Mouse (Mus musculus): ENCODE data around the gene Exoc8. TPM values are rescaled to one million over a fixed set of nuclear protein-coding genes. Genes with fewer than 3 reads are reported as not detected.

Exoc8 gene
- polyA plus RNA-seq, 1 experiment from 2014 or later, result 7.0 TPM

DNA sequence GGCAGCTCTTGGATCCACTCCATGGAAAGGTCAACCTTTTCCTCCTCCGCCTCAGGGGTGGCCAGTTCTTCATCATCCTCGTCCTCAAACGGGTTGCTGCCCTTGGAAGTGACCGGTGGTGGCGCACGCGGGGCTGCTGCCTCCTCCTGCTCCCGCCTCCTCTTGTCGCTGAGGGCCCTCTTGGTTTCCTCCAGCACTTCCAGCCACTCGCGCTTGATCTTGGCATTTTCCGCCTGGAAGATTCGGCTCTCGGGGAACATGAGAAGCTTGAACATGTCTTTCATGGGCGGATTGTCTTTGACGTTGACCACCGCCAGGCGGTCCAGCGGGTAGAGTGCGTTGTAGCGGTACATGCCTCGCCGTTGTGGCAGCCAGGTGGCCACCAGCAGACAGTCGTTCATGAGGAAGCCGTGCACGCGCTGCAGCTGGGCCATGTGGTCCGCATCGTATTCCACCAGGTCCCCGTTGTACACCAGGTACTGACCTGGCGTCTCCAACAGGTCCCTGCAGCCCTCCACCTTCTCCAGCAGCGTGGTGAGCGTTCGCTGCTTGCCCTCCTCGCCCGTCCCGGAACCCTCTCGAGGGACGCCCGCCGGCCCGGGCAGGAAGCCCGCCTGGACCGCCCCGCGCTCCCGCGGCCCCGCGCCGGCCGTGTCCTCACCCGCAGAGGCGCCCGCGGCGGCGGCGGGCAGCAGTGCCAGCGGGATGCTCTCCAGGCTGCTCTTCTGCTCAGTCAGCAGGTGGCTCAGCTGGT, 696 bp downstream of the Exoc8 start:
- peak overlapping the region; percentile 74 for H3K4me2 ChIP-seq (ENCODE audit: low read depth, severe bottlenecking)
- peaks cover 7% of the 10 kb centered on the region; the same call in 1 of the 2 replicates for H3K36me3 ChIP-seq (ENCODE audit: control insufficient read depth, insufficient read depth, low read length)
- ATAC-seq (ENCODE audit: insufficient number of reproducible peaks, low FRiP score, low TSS enrichment, low read depth) (peak; percentile 48), DNase-seq (ENCODE audit: low spot score) (peak; percentile 73)
- H3K27me3 ChIP-seq (ENCODE audit: control insufficient read depth, insufficient read depth, low read length), result no peaks in the 10 kb centered on the region
- no peaks in the 10 kb centered on the region for H3K9me3 ChIP-seq (ENCODE audit: control insufficient read depth, low read length)
- H3K9ac ChIP-seq (ENCODE audit: low read length), result peak overlapping the region; percentile 54
- H3K4me1 ChIP-seq (ENCODE audit: control insufficient read depth, insufficient read depth, low read length), result peaks cover 11% of the 10 kb centered on the region
- WGBS, result 1% methylated on average over 60 of the region's 60 CpGs
- peak overlapping the region; percentile 86 for H3K4me3 ChIP-seq (ENCODE audit: low read depth, low read length)
- no peak overlapping the region for H3K27ac ChIP-seq (replicated peaks; ENCODE audit: low read depth, low read length)

- no peak for ATAC-seq (ENCODE audit: insufficient number of reproducible peaks, low FRiP score, low TSS enrichment, low read depth)
- WGBS, result 86% methylated on average over 26 of the region's 26 CpGs
- Histone ChIP-seq H3K4me1 (ENCODE audit: control insufficient read depth, insufficient read depth, low read length) (peaks cover 11% of the 10 kb centered on the region), H3K4me2 (ENCODE audit: low read depth, severe bottlenecking) (peak overlapping the region; percentile 74), H3K27ac (replicated peaks; ENCODE audit: low read depth, low read length) (no peak overlapping the region), H3K36me3 (ENCODE audit: control insufficient read depth, insufficient read depth, low read length) (peaks cover 6% of the 10 kb centered on the region; the same call in 1 of the 2 replicates), H3K9ac (ENCODE audit: low read length) (no peak overlapping the region; the same call in 1 of the 2 replicates), H3K9me3 (ENCODE audit: control insufficient read depth, low read length) (no peaks in the 10 kb centered on the region), H3K4me3 (ENCODE audit: low read depth, low read length) (peak overlapping the region; percentile 86), H3K27me3 (ENCODE audit: control insufficient read depth, insufficient read depth, low read length) (no peaks in the 10 kb centered on the region)
- DNase-seq (ENCODE audit: low spot score), result no peak
These were observed 1.4 kb downstream of the Exoc8 start for GRCm38 (mm10) chr8:124896010-124896631.

- WGBS, result 27% methylated on average over 3 of the region's 3 CpGs
- H3K4me3 ChIP-seq (ENCODE audit: low read depth, low read length), result no peak overlapping the region
- no peak overlapping the region for H3K9ac ChIP-seq (ENCODE audit: low read length)
- no peak for ATAC-seq (ENCODE audit: insufficient number of reproducible peaks, low FRiP score, low TSS enrichment, low read depth)
- DNase-seq (ENCODE audit: low spot score), result peak; percentile 40
- H3K4me1 ChIP-seq (ENCODE audit: control insufficient read depth, insufficient read depth, low read length), result peaks cover 5% of the 10 kb centered on the region; the same call in 1 of the 2 replicates
- no peak overlapping the region for H3K4me2 ChIP-seq (ENCODE audit: low read depth, severe bottlenecking)
- H3K27ac ChIP-seq (replicated peaks; ENCODE audit: low read depth, low read length), result no peak overlapping the region
- H3K9me3 ChIP-seq (ENCODE audit: control insufficient read depth, low read length), result peaks cover 4% of the 10 kb centered on the region; the same call in 1 of the 2 replicates
- H3K27me3 ChIP-seq (ENCODE audit: control insufficient read depth, insufficient read depth, low read length), result no peaks in the 10 kb centered on the region
- H3K36me3 ChIP-seq (ENCODE audit: control insufficient read depth, insufficient read depth, low read length), result peaks cover 22% of the 10 kb centered on the region
These were observed 4.9 kb downstream of the Exoc8 start for GRCm38 (mm10) chr8:124892596-124892995.

GRCm38 (mm10) chr8:124888385-124888784, 9.1 kb downstream of the Exoc8 start:
- no peak overlapping the region for H3K9ac ChIP-seq (ENCODE audit: low read length)
- no peak overlapping the region for H3K4me2 ChIP-seq (ENCODE audit: low read depth, severe bottlenecking)
- 98% methylated on average over 5 of the region's 5 CpGs for WGBS
- H3K9me3 ChIP-seq (ENCODE audit: control insufficient read depth, low read length), result peaks cover 5% of the 10 kb centered on the region; the same call in 1 of the 2 replicates
- ATAC-seq (ENCODE audit: insufficient number of reproducible peaks, low FRiP score, low TSS enrichment, low read depth) (no peak), DNase-seq (ENCODE audit: low spot score) (no peak)
- H3K4me3 ChIP-seq (ENCODE audit: low read depth, low read length), result no peak overlapping the region
- H3K36me3 ChIP-seq (ENCODE audit: control insufficient read depth, insufficient read depth, low read length), result peaks cover 45% of the 10 kb centered on the region
- no peaks in the 10 kb centered on the region for H3K4me1 ChIP-seq (ENCODE audit: control insufficient read depth, insufficient read depth, low read length)
- no peak overlapping the region for H3K27ac ChIP-seq (replicated peaks; ENCODE audit: low read depth, low read length)
- H3K27me3 ChIP-seq (ENCODE audit: control insufficient read depth, insufficient read depth, low read length), result no peaks in the 10 kb centered on the region

- Histone ChIP-seq H3K9me3 (ENCODE audit: control insufficient read depth, low read length) (no peaks in the 10 kb centered on the region; the same call in 1 of the 2 replicates), H3K4me3 (ENCODE audit: low read depth, low read length) (no peak overlapping the region), H3K9ac (ENCODE audit: low read length) (no peak overlapping the region), H3K36me3 (ENCODE audit: control insufficient read depth, insufficient read depth, low read length) (peaks cover 48% of the 10 kb centered on the region), H3K4me2 (ENCODE audit: low read depth, severe bottlenecking) (no peak overlapping the region), H3K27me3 (ENCODE audit: control insufficient read depth, insufficient read depth, low read length) (no peaks in the 10 kb centered on the region), H3K4me1 (ENCODE audit: control insufficient read depth, insufficient read depth, low read length) (no peaks in the 10 kb centered on the region), H3K27ac (replicated peaks; ENCODE audit: low read depth, low read length) (no peak overlapping the region)
- 91% methylated on average over 10 of the region's 10 CpGs for WGBS
- ATAC-seq (ENCODE audit: insufficient number of reproducible peaks, low FRiP score, low TSS enrichment, low read depth) (no peak), DNase-seq (ENCODE audit: low spot score) (no peak)
These were observed 18.5 kb downstream of the Exoc8 start for GRCm38 (mm10) chr8:124878946-124879526.

DNA sequence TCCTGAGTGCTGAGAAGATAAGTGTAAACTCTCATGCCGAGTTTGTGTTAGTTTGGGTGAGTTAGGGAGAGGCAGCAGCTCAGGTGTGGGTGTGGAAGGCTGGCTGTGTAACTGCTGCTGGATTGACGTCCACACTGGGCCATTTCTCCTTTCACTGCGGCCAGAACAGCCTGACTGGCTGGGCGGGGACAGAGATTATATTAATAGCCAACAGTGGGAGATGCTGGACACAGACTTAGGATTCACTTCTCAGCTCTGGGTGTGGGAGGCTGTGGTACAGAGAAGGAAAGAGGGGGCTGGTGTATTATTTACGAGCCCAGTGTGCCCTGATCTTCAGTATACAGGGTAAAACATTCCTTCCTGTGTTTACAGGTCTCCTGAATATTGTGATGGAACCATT, 19.4 kb downstream of the Exoc8 start:
- Histone ChIP-seq H3K36me3 (ENCODE audit: control insufficient read depth, insufficient read depth, low read length) (peaks cover 43% of the 10 kb centered on the region), H3K27me3 (ENCODE audit: control insufficient read depth, insufficient read depth, low read length) (no peaks in the 10 kb centered on the region), H3K9ac (ENCODE audit: low read length) (no peak overlapping the region), H3K4me3 (ENCODE audit: low read depth, low read length) (no peak overlapping the region), H3K9me3 (ENCODE audit: control insufficient read depth, low read length) (no peaks in the 10 kb centered on the region; the same call in 1 of the 2 replicates), H3K4me2 (ENCODE audit: low read depth, severe bottlenecking) (no peak overlapping the region), H3K27ac (replicated peaks; ENCODE audit: low read depth, low read length) (no peak overlapping the region), H3K4me1 (ENCODE audit: control insufficient read depth, insufficient read depth, low read length) (no peaks in the 10 kb centered on the region)
- ATAC-seq (ENCODE audit: insufficient number of reproducible peaks, low FRiP score, low TSS enrichment, low read depth) (no peak), DNase-seq (ENCODE audit: low spot score) (no peak)
- 85% methylated on average over 5 of the region's 5 CpGs for WGBS

DNA sequence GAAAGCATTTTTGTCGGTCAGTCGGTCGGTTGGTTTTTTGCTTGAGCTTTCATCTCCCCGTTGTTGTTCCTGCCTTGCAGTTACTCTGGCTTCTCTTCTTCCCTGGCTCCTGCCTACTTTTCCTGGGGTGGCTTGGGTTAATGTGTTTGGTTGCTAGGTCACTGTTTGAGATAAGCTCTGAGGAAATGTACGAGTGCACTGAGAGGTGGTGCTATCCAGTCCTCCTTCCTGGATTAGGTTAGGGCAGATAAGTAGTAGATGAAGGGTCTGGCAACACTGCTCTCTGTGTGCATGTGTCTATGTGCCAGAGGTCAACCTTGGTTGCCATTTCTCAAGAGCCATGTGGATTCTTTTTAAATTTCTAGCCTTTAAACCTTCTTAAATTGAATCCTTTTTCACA, 24.8 kb downstream of the Exoc8 start:
- ATAC-seq (ENCODE audit: insufficient number of reproducible peaks, low FRiP score, low TSS enrichment, low read depth) (no peak), DNase-seq (ENCODE audit: low spot score) (no peak)
- 89% methylated on average over 5 of the region's 5 CpGs for WGBS
- Histone ChIP-seq H3K9me3 (ENCODE audit: control insufficient read depth, low read length) (no peaks in the 10 kb centered on the region; the same call in 1 of the 2 replicates), H3K9ac (ENCODE audit: low read length) (no peak overlapping the region), H3K27ac (replicated peaks; ENCODE audit: low read depth, low read length) (no peak overlapping the region), H3K36me3 (ENCODE audit: control insufficient read depth, insufficient read depth, low read length) (peaks cover 27% of the 10 kb centered on the region), H3K4me1 (ENCODE audit: control insufficient read depth, insufficient read depth, low read length) (no peaks in the 10 kb centered on the region), H3K4me3 (ENCODE audit: low read depth, low read length) (no peak overlapping the region), H3K4me2 (ENCODE audit: low read depth, severe bottlenecking) (no peak overlapping the region), H3K27me3 (ENCODE audit: control insufficient read depth, insufficient read depth, low read length) (no peaks in the 10 kb centered on the region)

GRCm38 (mm10) chr8:124872081-124872480, 25.4 kb downstream of the Exoc8 start:
- Histone ChIP-seq H3K9me3 (ENCODE audit: control insufficient read depth, low read length) (no peaks in the 10 kb centered on the region; the same call in 1 of the 2 replicates), H3K4me3 (ENCODE audit: low read depth, low read length) (no peak overlapping the region), H3K27me3 (ENCODE audit: control insufficient read depth, insufficient read depth, low read length) (no peaks in the 10 kb centered on the region), H3K4me1 (ENCODE audit: control insufficient read depth, insufficient read depth, low read length) (no peaks in the 10 kb centered on the region), H3K27ac (replicated peaks; ENCODE audit: low read depth, low read length) (no peak overlapping the region), H3K36me3 (ENCODE audit: control insufficient read depth, insufficient read depth, low read length) (peaks cover 22% of the 10 kb centered on the region), H3K9ac (ENCODE audit: low read length) (no peak overlapping the region), H3K4me2 (ENCODE audit: low read depth, severe bottlenecking) (no peak overlapping the region)
- DNase-seq (ENCODE audit: low spot score), result no peak
- no peak for ATAC-seq (ENCODE audit: insufficient number of reproducible peaks, low FRiP score, low TSS enrichment, low read depth)
- 93% methylated on average over 7 of the region's 7 CpGs for WGBS
